8 mouse cellular contexts compared by ENCODE assay signal in the genomic region with DNA sequence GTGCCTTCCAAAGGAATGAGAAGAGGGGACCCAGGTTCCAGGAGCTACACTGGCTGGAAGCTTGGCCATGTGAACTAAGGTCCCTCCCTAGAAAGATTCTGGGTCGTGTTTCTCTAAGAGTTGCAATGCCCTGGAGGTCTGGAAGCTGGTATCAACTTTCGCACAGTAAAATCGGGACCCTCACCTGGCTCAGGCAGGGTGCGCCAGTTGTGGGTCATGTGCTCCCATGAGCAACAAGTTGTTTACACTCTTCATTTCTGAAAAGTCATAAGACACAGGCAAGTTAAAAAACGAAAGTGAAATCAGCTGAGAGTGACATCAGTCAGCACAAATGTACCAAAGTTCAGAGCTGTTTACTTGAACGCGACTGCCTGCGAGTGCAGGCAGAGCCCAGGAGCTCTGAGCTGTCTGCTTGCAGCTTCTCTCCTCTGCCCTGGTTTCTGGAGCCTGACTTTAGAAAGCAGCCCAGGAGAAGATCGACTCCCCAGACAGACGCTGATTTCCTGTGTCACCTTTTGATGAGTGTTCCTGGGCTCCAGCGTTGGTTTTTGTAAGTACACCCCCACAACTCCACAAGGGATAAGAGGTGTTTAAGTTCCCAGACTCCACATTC. TPM values are rescaled to one million over a fixed set of nuclear protein-coding genes. Genes with fewer than 3 reads are reported as not detected.
DNase-seq lines count a peak whose midpoint lies in the region; ATAC-seq and TF ChIP-seq lines count a peak whose summit lies in the region.

A gene (plus strand): TSS at position 356 of the 613 bp plus-strand sequence.

- ATAC-seq in midbrain, postnatal 0 days (ENCODE audit: low FRiP score) = no peak
- no peak for ATAC-seq in forebrain, embryonic 11.5 days (replicated peaks; ENCODE audit: low FRiP score)

- no peak within 1 kb of the TSS for H3K27ac ChIP-seq in midbrain, postnatal 0 days (ENCODE audit: low read depth, low read length)
- H3K27ac ChIP-seq in forebrain, embryonic 11.5 days (ENCODE audit: low read depth, low read length) = no peak within 1 kb of the TSS

- TF ChIP-seq CTCF in midbrain, postnatal 0 days (IDR thresholded peaks at IDR 0.05) = no peak

- H3K27me3 ChIP-seq in midbrain, postnatal 0 days (ENCODE audit: insufficient read depth, low read length) = no peaks in the 10 kb centered on the region
- H3K27me3 ChIP-seq in forebrain, embryonic 11.5 days (ENCODE audit: control insufficient read depth, insufficient read depth, low read length) = no peaks in the 10 kb centered on the region

- no peak within 1 kb of the TSS for H3K4me3 ChIP-seq in midbrain, postnatal 0 days (ENCODE audit: low read depth, low read length)
- no peak within 1 kb of the TSS for H3K4me3 ChIP-seq in forebrain, embryonic 11.5 days (ENCODE audit: low read depth, low read length)

- no peaks in the 10 kb centered on the region for H3K36me3 ChIP-seq in midbrain, postnatal 0 days (ENCODE audit: insufficient read depth, low read length)
- no peaks in the 10 kb centered on the region for H3K36me3 ChIP-seq in forebrain, embryonic 11.5 days (ENCODE audit: control insufficient read depth, insufficient read depth, low read length)

- peak; percentile 85 for DNase-seq in 416B (ENCODE audit: low read depth)
- DNase-seq in T-cell, adult 2 months (ENCODE audit: low spot score) = peak; percentile 81
- no peak for DNase-seq in gastrocnemius, postnatal 25 days
- peak; percentile 74 for DNase-seq in kidney, adult 18-20 months
- DNase-seq in lung, postnatal 14 days = peak; percentile 63
- peak; percentile 69 for DNase-seq in thymus, postnatal 14 days
- no peak for DNase-seq in midbrain, postnatal 0 days (ENCODE audit: low spot score)
- no peak for DNase-seq in forebrain, embryonic 11.5 days (ENCODE audit: low spot score)

- no peaks in the 10 kb centered on the region for H3K4me1 ChIP-seq in midbrain, postnatal 0 days (ENCODE audit: insufficient read depth, low read length)
- H3K4me1 ChIP-seq in forebrain, embryonic 11.5 days (replicated peaks; ENCODE audit: control insufficient read depth, insufficient read depth, low read length) = no peaks in the 10 kb centered on the region

- no peaks in the 10 kb centered on the region for H3K9me3 ChIP-seq in midbrain, postnatal 0 days (ENCODE audit: low read length)
- H3K9me3 ChIP-seq in forebrain, embryonic 11.5 days (ENCODE audit: control insufficient read depth, low read length) = no peaks in the 10 kb centered on the region

- WGBS in midbrain, postnatal 0 days = 62% methylated on average over 11 of the region's 11 CpGs
- 63% methylated on average over 11 of the region's 11 CpGs for WGBS in forebrain, embryonic 11.5 days

- H3K9ac ChIP-seq in midbrain, postnatal 0 days (replicated peaks; ENCODE audit: low read length, poor library complexity, severe bottlenecking) = no peak within 1 kb of the TSS
- H3K9ac ChIP-seq in forebrain, embryonic 11.5 days (ENCODE audit: low read length) = no peak within 1 kb of the TSS

- H3K4me2 ChIP-seq in midbrain, postnatal 0 days (ENCODE audit: low read depth, low read length, poor library complexity, severe bottlenecking) = no peak within 1 kb of the TSS
- H3K4me2 ChIP-seq in forebrain, embryonic 11.5 days (ENCODE audit: low read depth, low read length, severe bottlenecking) = no peak within 1 kb of the TSS

RNA-seq across cellular contexts. Expression of the gene that starts here (rescaled TPM):
- 10 to 100 TPM; 15.5 to 24.0 TPM for total RNA-seq in gastrocnemius, postnatal 25 days (2021)
- 2.5 and 2.8 TPM in 2 replicates for total RNA-seq in midbrain, postnatal 0 days (2014; rRNA removed)
- 0.46 and 0.67 TPM in 2 replicates for polyA plus RNA-seq in midbrain, postnatal 0 days (2015; fragmentation: Nextera tagmentation; extraction: Ambion mirVana)
- polyA plus RNA-seq in forebrain, embryonic 11.5 days (2014; fragmentation: Nextera tagmentation; extraction: Ambion mirVana) = 0.89 and 1.2 TPM in 2 replicates

Comparison
In these comparisons a context has a peak if more than half of its experiments do, and no peak if none do; other contexts are left out.
1. DNase-seq: peak in 416B (single experiment), T-cell, adult 2 months (single experiment), kidney, adult 18-20 months (single experiment), lung, postnatal 14 days (single experiment) and thymus, postnatal 14 days (single experiment); none in gastrocnemius, postnatal 25 days (single experiment), midbrain, postnatal 0 days (single experiment) and forebrain, embryonic 11.5 days (single experiment).